Mouse (Mus musculus): ENCODE results near the gene Ddx3x.
A peak's percentile ranks its signal among the peaks of the same experiment; 100 is the strongest.
"Not testable (repeated sequence)": the region's sequence is repeated elsewhere in the genome, so short reads cannot be mapped to it uniquely, and the experiment has no call there.

Gene Ddx3x

GRCm38 (mm10) chrX:13280409-13281328 lies at the start of gene Ddx3x:
Gene Ddx3x (plus strand): TSS chrX:13280970.
- DNase-seq: peak; percentile 90

GRCm38 (mm10) chrX:13231243-13231642 lies 49.5 kb upstream of the Ddx3x start:
- DNase-seq: no peak

- not testable (repeated sequence) for DNase-seq
Measured at GRCm38 (mm10) chrX:13232834-13233233, 47.9 kb upstream of the Ddx3x start.

- no peak for DNase-seq
Measured at GRCm38 (mm10) chrX:13233631-13234030, 47.1 kb upstream of the Ddx3x start.

- no peak for DNase-seq
Measured at GRCm38 (mm10) chrX:13234709-13235108, 46.1 kb upstream of the Ddx3x start.

GRCm38 (mm10) chrX:13236100-13236568 lies 44.6 kb upstream of the Ddx3x start:
- peak; percentile 64 for DNase-seq

- no peak for DNase-seq
Measured at GRCm38 (mm10) chrX:13239455-13239854, 41.3 kb upstream of the Ddx3x start.

- no peak for DNase-seq
Measured at GRCm38 (mm10) chrX:13240646-13241425, 39.9 kb upstream of the Ddx3x start.

- peak; percentile 53 for DNase-seq
Measured at GRCm38 (mm10) chrX:13241426-13242319, 39.1 kb upstream of the Ddx3x start.

GRCm38 (mm10) chrX:13242320-13243096 lies 38.3 kb upstream of the Ddx3x start:
- peak; percentile 95 for DNase-seq

- DNase-seq: no peak
Measured at GRCm38 (mm10) chrX:13243133-13244123, 37.3 kb upstream of the Ddx3x start.

- peak; percentile 76 for DNase-seq
Measured at GRCm38 (mm10) chrX:13244588-13244987, 36.2 kb upstream of the Ddx3x start.

- peak; percentile 57 for DNase-seq
Measured at GRCm38 (mm10) chrX:13245027-13245426, 35.7 kb upstream of the Ddx3x start.

- DNase-seq: no peak
Measured at GRCm38 (mm10) chrX:13251683-13252082, 29.1 kb upstream of the Ddx3x start.

GRCm38 (mm10) chrX:13254273-13254672 lies 26.5 kb upstream of the Ddx3x start:
- DNase-seq: no peak

GRCm38 (mm10) chrX:13263356-13263755 lies 17.4 kb upstream of the Ddx3x start:
- DNase-seq: no peak

GRCm38 (mm10) chrX:13275519-13276137 lies 5.1 kb upstream of the Ddx3x start:
- peak; percentile 74 for DNase-seq

- DNase-seq: no peak
Measured at GRCm38 (mm10) chrX:13278996-13279395, 1.8 kb upstream of the Ddx3x start.

- DNase-seq: peak; percentile 57
Measured at GRCm38 (mm10) chrX:13280037-13280408, 747 bp upstream of the Ddx3x start.

Measured in kidney, adult 9 months (tissue).